Mouse (Mus musculus) C2C12 (cell line): ENCODE results near the gene Gba2.

ENCODE experiments used
- CEBPB ChIP-seq: IDR thresholded peaks from one replicate; pipeline ENCODE4 v1.6.1; 2011; ENCODE audit warnings: low read depth, mild to moderate bottlenecking, control low read depth, moderate library complexity
- CTCF ChIP-seq: IDR thresholded peaks from one replicate; pipeline ENCODE4 v1.5.1; 2011; ENCODE audit not compliant: control insufficient read depth, insufficient read depth, insufficient read length
- MAX ChIP-seq: IDR thresholded peaks from one replicate; pipeline ENCODE4 v1.6.1; 2011; ENCODE audit warnings: mild to moderate bottlenecking, control low read depth
- MYOD1 ChIP-seq: IDR thresholded peaks from one replicate; pipeline ENCODE4 v1.6.1; 2011; ENCODE audit warnings: low read depth; ENCODE audit not compliant: control insufficient read depth, insufficient read length
- USF1 ChIP-seq: IDR thresholded peaks from one replicate; pipeline ENCODE4 v1.6.1; 2011; ENCODE audit warnings: low read depth, mild to moderate bottlenecking, control low read depth, moderate library complexity

DNA sequence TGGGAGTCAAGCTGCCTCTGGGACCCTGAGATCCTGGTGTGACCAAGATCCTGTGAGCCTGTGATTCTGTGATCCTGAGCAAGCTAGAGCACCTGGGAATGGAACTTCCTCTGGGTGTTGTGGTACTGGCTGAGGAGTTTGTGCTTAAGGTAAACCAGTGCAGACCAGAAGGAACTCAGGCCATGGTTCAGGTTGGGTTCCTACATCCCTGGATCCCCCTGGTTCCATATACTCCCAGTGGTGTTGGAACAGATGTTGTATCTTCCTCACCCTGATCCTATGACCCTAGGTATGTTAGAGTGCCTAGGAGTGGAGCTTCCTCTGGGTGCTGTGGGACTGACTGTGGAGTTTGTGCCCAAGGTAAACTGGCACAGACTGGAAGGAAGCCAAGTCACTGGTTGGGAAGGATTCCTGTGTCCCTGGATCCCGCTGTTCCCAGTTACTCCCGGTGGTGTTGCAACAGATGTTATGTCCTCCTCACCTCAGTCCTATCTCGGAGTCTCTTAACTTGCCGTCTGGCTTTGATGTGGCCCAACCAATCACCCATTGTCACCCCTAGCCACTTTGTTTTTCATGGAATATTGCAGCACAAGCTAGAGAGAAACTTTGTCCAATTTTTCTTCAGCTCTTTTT, 41.6 kb upstream of the Gba2 start:
- no peak for TF ChIP-seq USF1
- TF ChIP-seq CTCF: no peak
- TF ChIP-seq CEBPB: no peak
- no peak for TF ChIP-seq MYOD1
- no peak for TF ChIP-seq MAX
